Mouse (Mus musculus) lung, postnatal 4 days (tissue): ENCODE results near the gene Pcdh8.

Experiments
- DNase-seq, 2 experiments: peaks; one replicate each; pipeline ENCODE4 v3.0.0; 2021

Gene Pcdh8

GRCm38 (mm10) chr14:79771094-79771535 lies at the start of gene Pcdh8:
TSS of gene Pcdh8 (minus strand) at chr14:79771312.
- DNase-seq: peak; percentile 74 to 84

GRCm38 (mm10) chr14:79814709-79815108 lies 43.6 kb upstream of the Pcdh8 start:
- no peak for DNase-seq

GRCm38 (mm10) chr14:79814084-79814483 lies 43.0 kb upstream of the Pcdh8 start:
- DNase-seq: no peak

GRCm38 (mm10) chr14:79793179-79793578 lies 22.1 kb upstream of the Pcdh8 start:
- no peak for DNase-seq

- no peak for DNase-seq
Observed at GRCm38 (mm10) chr14:79789535-79789934, 18.4 kb upstream of the Pcdh8 start.

GRCm38 (mm10) chr14:79788656-79789204 lies 17.6 kb upstream of the Pcdh8 start:
- DNase-seq: no peak

- DNase-seq: no peak
Observed at GRCm38 (mm10) chr14:79787918-79788317, 16.8 kb upstream of the Pcdh8 start.

- DNase-seq: no peak
Observed at GRCm38 (mm10) chr14:79785400-79785799, 14.3 kb upstream of the Pcdh8 start.

- no peak for DNase-seq
Observed at GRCm38 (mm10) chr14:79780889-79781288, 9.8 kb upstream of the Pcdh8 start.

- DNase-seq: no peak
Observed at GRCm38 (mm10) chr14:79780332-79780731, 9.2 kb upstream of the Pcdh8 start.

- DNase-seq: no peak
Observed at GRCm38 (mm10) chr14:79779841-79780240, 8.7 kb upstream of the Pcdh8 start.

GRCm38 (mm10) chr14:79773425-79774391 lies 2.6 kb upstream of the Pcdh8 start:
- DNase-seq: no peak

GRCm38 (mm10) chr14:79771802-79772511 lies 845 bp upstream of the Pcdh8 start:
- no peak for DNase-seq

GRCm38 (mm10) chr14:79770306-79771093 lies 612 bp downstream of the Pcdh8 start:
- no peak for DNase-seq

- peak; percentile 85 to 86 for DNase-seq
Observed at GRCm38 (mm10) chr14:79769618-79770017, 1.5 kb downstream of the Pcdh8 start.

- DNase-seq: no peak
Observed at GRCm38 (mm10) chr14:79768996-79769395, 2.1 kb downstream of the Pcdh8 start.

GRCm38 (mm10) chr14:79768076-79768830 lies 2.9 kb downstream of the Pcdh8 start:
- no peak for DNase-seq

- DNase-seq: no peak
Observed at GRCm38 (mm10) chr14:79767601-79768000, 3.5 kb downstream of the Pcdh8 start.

GRCm38 (mm10) chr14:79765196-79765765 lies 5.8 kb downstream of the Pcdh8 start:
- DNase-seq: no peak

- DNase-seq: no peak
Observed at GRCm38 (mm10) chr14:79754601-79755222, 16.4 kb downstream of the Pcdh8 start.

- no peak for DNase-seq
Observed at GRCm38 (mm10) chr14:79754157-79754556, 17.0 kb downstream of the Pcdh8 start.
